Mouse (Mus musculus) kidney, postnatal 0 days (tissue): ENCODE data around the gene Mks1. TPM values are rescaled to one million over a fixed set of nuclear protein-coding genes. Genes with fewer than 3 reads are reported as not detected.

Experiments used
- ATAC-seq: fragments of 200-750 bp; cut with Nextera tagmentation; replicated peaks from 2 replicates; pipeline ENCODE4 v1.8.0; 2017; ENCODE audit warnings: low read depth, moderate number of reproducible peaks, moderate TSS enrichment, moderate library complexity; ENCODE audit not compliant: low FRiP score
- DNase-seq: peaks from one replicate; pipeline ENCODE4 v3.0.0-alpha.2; 2016; ENCODE audit warnings: low spot score
- H3K27ac ChIP-seq: fragments of 300-500 bp; sonication (generic); 2 replicates; pipeline ENCODE4 v1.5.1; 2014; ENCODE audit warnings: mild to moderate bottlenecking
- H3K27me3 ChIP-seq: fragments of 300-500 bp; sonication (generic); 2 replicates; pipeline ENCODE4 v1.6.1; 2014; ENCODE audit warnings: low read length, mixed read lengths; ENCODE audit not compliant: insufficient read depth
- H3K36me3 ChIP-seq: fragments of 300-500 bp; sonication (generic); 2 replicates; pipeline ENCODE4 v1.6.1; 2014; ENCODE audit warnings: low read length, mixed read lengths; ENCODE audit not compliant: insufficient read depth
- H3K4me1 ChIP-seq: fragments of 300-500 bp; sonication (generic); replicated peaks from 2 replicates; pipeline ENCODE4 v1.6.1; 2014; ENCODE audit warnings: antibody characterized with exemption, low read length, mixed read lengths; ENCODE audit not compliant: insufficient read depth
- H3K4me2 ChIP-seq: fragments of 300-500 bp; sonication (generic); 2 replicates; pipeline ENCODE4 v1.6.1; 2014; ENCODE audit warnings: mild to moderate bottlenecking, low read length, moderate library complexity, mixed read lengths
- H3K4me3 ChIP-seq: fragments of 300-500 bp; sonication (generic); replicated peaks from 2 replicates; pipeline ENCODE4 v1.5.1; 2014; ENCODE audit warnings: low read depth, low read length
- H3K9ac ChIP-seq: fragments of 300-500 bp; sonication (generic); 2 replicates; pipeline ENCODE4 v1.6.1; 2014; ENCODE audit warnings: low read depth, low read length
- H3K9me3 ChIP-seq: fragments of 300-500 bp; sonication (generic); replicated peaks from 2 replicates; pipeline ENCODE4 v1.6.1; 2016; ENCODE audit warnings: low read length, inconsistent platforms, mixed read lengths
- CTCF ChIP-seq: IDR thresholded peaks from 2 replicates; pipeline ENCODE4 v1.5.1; 2016; ENCODE audit warnings: antibody characterized with exemption, low read depth, mild to moderate bottlenecking, moderate library complexity
- WGBS: fragments of 180-500 bp; shearing (Covaris S2); extraction: QIAGEN DNeasy Blood & Tissue Kit; methylation state at CpG from one replicate; pipeline ENCODE4 v1.1.7; 2014; 5-methylcytosine and 5-hydroxymethylcytosine counted together
- polyA plus RNA-seq: library from polyadenylated mRNA; unstranded; fragments of >200 nt; fragmentation: Nextera tagmentation; extraction: Ambion mirVana; gene quantifications from 2 replicates; pipeline ENCODE4 v1.2.1, GENCODE M21; 2015

Gene Mks1
- polyA plus RNA-seq, 1 experiment from 2014 or later = 12.2 TPM

DNA sequence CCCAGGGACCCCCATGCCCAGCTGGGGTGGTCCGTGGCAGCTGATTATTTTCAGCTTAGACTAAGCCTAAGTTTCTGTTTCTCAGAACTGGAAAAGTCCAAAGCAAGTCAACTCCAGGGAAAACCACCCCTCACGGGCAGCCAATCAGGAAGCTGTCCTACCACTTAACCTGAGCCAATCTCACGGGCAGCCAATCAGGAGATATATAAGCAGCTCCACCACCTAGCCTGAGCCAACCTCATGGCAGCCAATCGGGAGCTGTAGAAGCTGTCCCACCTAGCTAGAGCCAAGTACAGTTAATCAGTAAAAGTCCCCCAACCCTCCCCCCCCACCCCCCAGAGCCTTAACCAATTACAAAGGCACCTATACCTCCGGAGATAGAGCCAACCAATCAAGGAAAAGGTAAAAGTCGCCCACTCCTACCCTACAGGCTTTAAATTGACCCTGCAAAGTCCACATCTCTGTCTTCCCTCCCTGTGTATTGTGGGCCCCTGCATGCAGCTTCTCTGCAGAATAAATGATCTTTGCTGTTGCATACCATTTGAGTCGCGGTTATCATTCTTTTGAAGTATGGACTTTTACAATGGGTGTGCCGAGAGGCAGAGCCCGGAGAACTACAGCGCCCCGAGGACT lies 5.9 kb upstream of the Mks1 start:
- Histone ChIP-seq H3K4me1 (no peaks in the 10 kb centered on the region), H3K9me3 (no peaks in the 10 kb centered on the region), H3K27ac (no peak overlapping the region), H3K36me3 (no peaks in the 10 kb centered on the region), H3K9ac (no peak overlapping the region), H3K27me3 (no peaks in the 10 kb centered on the region), H3K4me3 (no peak overlapping the region), H3K4me2 (no peak overlapping the region)
- WGBS = 78% methylated on average over 12 of the region's 12 CpGs
- DNase-seq = no peak
- no peak; the same call in 1 of the 2 replicates for ATAC-seq
- TF ChIP-seq CTCF = no peak

DNA sequence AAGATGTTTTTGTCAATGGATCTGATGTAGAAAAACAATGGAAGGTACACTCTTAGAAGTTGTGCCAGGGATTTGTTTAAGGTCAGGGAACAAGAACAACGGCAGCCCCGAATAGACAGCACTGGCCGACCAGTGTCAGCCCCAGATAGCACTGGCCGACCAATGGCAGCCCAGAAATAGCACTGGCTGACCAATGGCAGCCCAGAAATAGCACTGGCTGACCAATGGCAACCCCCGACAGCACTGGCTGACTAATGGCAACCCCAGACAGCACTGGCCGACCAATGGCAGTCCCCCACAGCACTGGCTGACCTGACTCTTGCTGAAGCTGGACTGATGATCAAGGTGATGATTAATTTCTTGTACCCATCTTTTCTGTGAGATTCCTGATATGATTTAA lies 5.1 kb upstream of the Mks1 start:
- no peak overlapping the region for H3K4me3 ChIP-seq
- no peaks in the 10 kb centered on the region for H3K4me1 ChIP-seq
- no peaks in the 10 kb centered on the region for H3K27me3 ChIP-seq
- no peak overlapping the region for H3K4me2 ChIP-seq
- no peak overlapping the region for H3K27ac ChIP-seq
- no peak for DNase-seq
- no peak for TF ChIP-seq CTCF
- H3K9ac ChIP-seq = no peak overlapping the region
- H3K9me3 ChIP-seq = no peaks in the 10 kb centered on the region
- ATAC-seq = no peak
- no peaks in the 10 kb centered on the region for H3K36me3 ChIP-seq
- 67% methylated on average over 6 of the region's 6 CpGs for WGBS

DNA sequence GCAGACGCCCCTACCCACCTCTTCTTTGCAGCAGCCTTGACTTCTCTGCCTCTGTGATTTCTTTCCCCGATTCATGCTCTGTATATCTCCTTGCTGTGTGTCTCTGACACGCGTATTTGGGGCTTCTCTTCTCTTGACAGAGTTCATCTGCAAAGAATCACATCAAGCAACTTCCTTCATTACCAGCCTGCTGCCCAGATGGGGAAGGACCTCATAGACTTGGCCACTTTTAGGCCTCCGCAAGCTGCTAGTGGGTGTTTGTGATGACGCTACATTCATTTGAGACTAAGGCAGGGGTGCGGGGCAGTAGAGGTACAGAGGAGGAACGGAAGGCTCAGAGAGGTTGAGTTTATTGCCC lies 561 bp downstream of the Mks1 start:
- WGBS = 32% methylated on average over 8 of the region's 8 CpGs
- peak overlapping the region; percentile 68 for H3K4me3 ChIP-seq
- no peaks in the 10 kb centered on the region for H3K27me3 ChIP-seq
- H3K9me3 ChIP-seq = no peaks in the 10 kb centered on the region
- peaks cover 24% of the 10 kb centered on the region for H3K36me3 ChIP-seq
- DNase-seq (peak; percentile 15), ATAC-seq (no peak)
- peak overlapping the region; percentile 47; the same call in 1 of the 2 replicates for H3K27ac ChIP-seq
- H3K4me1 ChIP-seq = 0 out of 2 replicates have a peak, but pooled peaks cover 4% of the 10 kb centered on the region
- H3K9ac ChIP-seq = peak overlapping the region; percentile 66
- TF ChIP-seq CTCF = no peak
- H3K4me2 ChIP-seq = peak overlapping the region; percentile 83

DNA sequence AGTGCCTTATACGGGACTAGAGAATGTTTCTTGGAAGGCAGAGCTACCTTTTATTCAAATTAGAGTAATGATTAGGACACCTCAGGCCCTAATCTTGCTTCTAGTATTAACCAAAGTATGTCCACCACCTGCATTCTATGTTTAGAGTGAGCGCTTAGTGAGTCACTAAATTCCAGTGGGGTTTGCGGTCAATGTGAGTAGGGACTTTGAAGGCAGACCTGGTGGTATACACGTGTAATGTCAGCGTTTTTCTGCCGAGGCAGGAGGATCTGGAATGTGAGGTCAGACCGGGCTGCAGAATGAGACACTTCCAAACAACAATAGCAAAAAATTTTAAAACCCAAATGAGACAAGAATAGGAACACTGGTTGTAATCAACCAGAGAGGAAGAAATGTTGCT lies 1.5 kb downstream of the Mks1 start:
- H3K4me3 ChIP-seq = no peak overlapping the region
- 89% methylated on average over 7 of the region's 7 CpGs for WGBS

DNA sequence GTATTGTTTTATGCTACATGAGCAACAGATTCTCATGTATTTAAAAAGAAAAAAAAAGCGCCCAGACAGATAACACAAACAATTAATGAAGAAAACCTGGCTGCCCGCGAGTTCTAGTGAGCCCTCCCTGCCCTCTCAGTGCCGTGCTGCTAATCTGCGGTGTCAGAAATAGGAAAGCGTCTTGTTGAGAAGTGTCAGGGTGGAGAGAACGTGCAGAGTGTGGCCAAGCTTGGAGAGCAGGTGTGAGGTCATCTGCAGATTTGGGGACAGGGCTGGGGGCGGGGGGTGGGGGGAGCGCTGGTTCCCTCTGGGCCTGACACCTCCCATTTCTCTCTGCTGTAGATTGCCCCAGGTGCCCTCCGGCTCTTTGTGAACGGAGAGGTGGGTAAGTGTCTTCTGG lies 6.3 kb downstream of the Mks1 start:
- Histone ChIP-seq H3K36me3 (peaks cover 47% of the 10 kb centered on the region), H3K4me1 (no peaks in the 10 kb centered on the region)
- DNase-seq = no peak

More for the DNA sequence above, 1.5 kb downstream of the Mks1 start:
- H3K36me3 ChIP-seq = peaks cover 25% of the 10 kb centered on the region
- H3K27ac ChIP-seq = no peak overlapping the region
- no peaks in the 10 kb centered on the region for H3K9me3 ChIP-seq
- no peaks in the 10 kb centered on the region for H3K27me3 ChIP-seq
- no peak for ATAC-seq
- no peak for TF ChIP-seq CTCF
- H3K9ac ChIP-seq = no peak overlapping the region
- 0 out of 2 replicates have a peak, but pooled peaks cover 4% of the 10 kb centered on the region for H3K4me1 ChIP-seq
- no peak for DNase-seq
- H3K4me2 ChIP-seq = no peak overlapping the region

DNA sequence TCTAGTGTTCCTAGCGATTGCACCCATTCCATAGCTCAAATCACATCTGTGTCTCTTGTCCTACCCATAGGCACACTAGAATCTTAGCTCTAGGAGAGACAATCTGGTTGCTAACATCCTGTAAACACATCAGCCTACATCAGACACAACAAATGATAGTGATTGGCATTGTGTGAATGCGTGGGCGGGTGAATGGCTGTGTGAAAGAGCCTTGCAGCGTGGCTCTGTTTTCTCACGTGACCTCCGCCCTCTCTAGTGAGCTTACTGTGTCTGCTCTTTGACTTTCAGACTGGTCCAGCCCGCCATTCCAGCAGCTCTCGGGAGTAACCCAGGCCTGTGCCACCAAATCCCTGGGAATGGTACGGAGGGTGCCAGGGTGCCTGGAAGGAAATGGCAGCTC lies 7.4 kb downstream of the Mks1 start:
- Histone ChIP-seq H3K36me3 (peaks cover 47% of the 10 kb centered on the region), H3K4me2 (no peak overlapping the region), H3K4me1 (no peaks in the 10 kb centered on the region), H3K27ac (no peak overlapping the region), H3K9me3 (no peaks in the 10 kb centered on the region), H3K4me3 (no peak overlapping the region), H3K9ac (no peak overlapping the region), H3K27me3 (no peaks in the 10 kb centered on the region)
- ATAC-seq (no peak), DNase-seq (no peak)
- TF ChIP-seq CTCF = no peak
- 82% methylated on average over 9 of the region's 9 CpGs for WGBS

More for the DNA sequence above, 6.3 kb downstream of the Mks1 start:
- Histone ChIP-seq H3K27me3 (no peaks in the 10 kb centered on the region), H3K4me2 (no peak overlapping the region), H3K4me3 (no peak overlapping the region), H3K9ac (no peak overlapping the region), H3K9me3 (no peaks in the 10 kb centered on the region), H3K27ac (no peak overlapping the region)
- 84% methylated on average over 11 of the region's 11 CpGs for WGBS
- no peak for TF ChIP-seq CTCF
- ATAC-seq = no peak

DNA sequence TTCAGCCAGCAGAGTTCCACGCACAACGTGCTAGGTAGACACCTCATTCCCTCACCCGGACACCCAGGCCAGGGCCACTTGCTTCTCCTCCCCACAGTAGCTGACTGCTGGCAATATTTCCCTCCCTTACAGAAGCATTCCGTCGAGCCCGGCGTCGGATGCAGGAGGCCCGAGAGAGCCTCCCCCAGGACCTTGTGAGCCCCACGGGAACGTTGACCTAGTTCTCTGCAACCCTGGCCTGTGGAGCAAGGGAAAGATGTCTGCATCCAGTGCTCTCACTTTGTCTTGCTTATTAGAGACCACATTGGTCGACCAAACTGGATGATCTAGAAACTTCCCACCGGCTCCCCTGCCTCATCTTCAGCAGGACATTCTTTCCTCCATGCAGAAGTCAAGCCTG lies 9.8 kb downstream of the Mks1 start:
- Histone ChIP-seq H3K4me2 (no peak overlapping the region), H3K9me3 (no peaks in the 10 kb centered on the region), H3K36me3 (peaks cover 31% of the 10 kb centered on the region), H3K4me3 (no peak overlapping the region), H3K9ac (no peak overlapping the region), H3K4me1 (no peaks in the 10 kb centered on the region), H3K27ac (no peak overlapping the region), H3K27me3 (no peaks in the 10 kb centered on the region)
- 87% methylated on average over 13 of the region's 13 CpGs for WGBS
- TF ChIP-seq CTCF = no peak
- ATAC-seq = no peak
- DNase-seq = no peak
